Mouse (Mus musculus): ENCODE results near the gene Atp12a. TPM values are rescaled to one million over a fixed set of nuclear protein-coding genes. Genes with fewer than 3 reads are reported as not detected.
A peak's percentile ranks its signal among the peaks of the same experiment; 100 is the strongest.

The Atp12a gene
- not detected in 2 replicates for total RNA-seq (2017)

GRCm38 (mm10) chr14:56364711-56365237 lies at the start of gene Atp12a:
Atp12a (plus strand) TSS chr14:56365068.
- ATAC-seq (replicated peaks in 1 of 2; ENCODE audit: insufficient read depth in 1 of 2, low FRiP score in 2 of 2, low TSS enrichment in 1 of 2, low read depth in 1 of 2, poor library complexity in 2 of 2, severe bottlenecking in 2 of 2), result no peak

DNA sequence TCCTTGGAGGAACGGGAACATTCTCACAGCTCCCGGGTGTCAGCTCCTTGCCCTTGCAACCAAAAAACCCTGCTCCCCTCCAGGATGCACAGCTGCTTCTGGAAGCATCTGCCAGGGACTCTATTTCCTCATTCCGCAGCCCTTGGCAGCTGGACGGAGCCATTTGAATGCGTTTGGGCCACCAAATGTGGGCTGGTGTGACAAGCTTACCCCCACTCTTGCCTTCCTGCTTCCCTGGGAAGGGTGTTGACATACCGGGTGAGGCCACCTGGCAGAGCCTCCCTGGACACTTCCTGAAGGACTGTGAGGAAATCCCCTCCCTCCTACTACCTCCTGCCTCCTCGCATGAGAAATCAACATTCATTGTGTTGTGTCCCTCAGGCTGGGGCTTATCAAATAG lies 49.3 kb upstream of the Atp12a start:
- peak in 1 of 2 experiments; percentile 32; a peak in 1 of 4 replicates for ATAC-seq (replicated peaks in 1 of 2; ENCODE audit: insufficient read depth in 1 of 2, low FRiP score in 2 of 2, low TSS enrichment in 1 of 2, low read depth in 1 of 2, poor library complexity in 2 of 2, severe bottlenecking in 2 of 2)

GRCm38 (mm10) chr14:56316333-56316732 lies 48.5 kb upstream of the Atp12a start:
- ATAC-seq (replicated peaks in 1 of 2; ENCODE audit: insufficient read depth in 1 of 2, low FRiP score in 2 of 2, low TSS enrichment in 1 of 2, low read depth in 1 of 2, poor library complexity in 2 of 2, severe bottlenecking in 2 of 2), result no peak

- no peak for ATAC-seq (replicated peaks in 1 of 2; ENCODE audit: insufficient read depth in 1 of 2, low FRiP score in 2 of 2, low TSS enrichment in 1 of 2, low read depth in 1 of 2, poor library complexity in 2 of 2, severe bottlenecking in 2 of 2)
Measured at GRCm38 (mm10) chr14:56322982-56323381, 41.9 kb upstream of the Atp12a start.

GRCm38 (mm10) chr14:56325038-56325437 lies 39.8 kb upstream of the Atp12a start:
- ATAC-seq (replicated peaks in 1 of 2; ENCODE audit: insufficient read depth in 1 of 2, low FRiP score in 2 of 2, low TSS enrichment in 1 of 2, low read depth in 1 of 2, poor library complexity in 2 of 2, severe bottlenecking in 2 of 2), result no peak

- no peak for ATAC-seq (replicated peaks in 1 of 2; ENCODE audit: insufficient read depth in 1 of 2, low FRiP score in 2 of 2, low TSS enrichment in 1 of 2, low read depth in 1 of 2, poor library complexity in 2 of 2, severe bottlenecking in 2 of 2)
Measured at GRCm38 (mm10) chr14:56333700-56334099, 31.2 kb upstream of the Atp12a start.

DNA sequence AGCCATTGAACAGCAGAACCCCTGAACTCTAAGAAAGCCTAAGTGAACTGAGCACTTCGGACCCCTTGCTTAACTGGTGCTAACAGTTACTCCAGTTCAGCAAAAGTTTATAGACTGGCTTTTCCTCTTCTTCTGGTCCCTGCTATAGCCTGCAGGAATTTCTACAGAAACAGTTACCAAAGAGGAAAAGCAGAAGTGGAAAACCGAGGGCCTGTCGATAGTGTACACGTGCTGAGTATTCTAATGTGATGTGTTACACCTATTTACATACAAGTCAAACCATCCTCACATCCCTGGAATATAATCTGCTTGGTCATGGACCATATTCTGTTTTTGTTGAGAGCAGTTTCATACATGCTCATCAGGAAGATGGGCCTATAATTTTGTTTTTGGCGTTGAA lies 30.4 kb upstream of the Atp12a start:
- ATAC-seq (replicated peaks in 1 of 2; ENCODE audit: insufficient read depth in 1 of 2, low FRiP score in 2 of 2, low TSS enrichment in 1 of 2, low read depth in 1 of 2, poor library complexity in 2 of 2, severe bottlenecking in 2 of 2), result no peak

- no peak for ATAC-seq (replicated peaks in 1 of 2; ENCODE audit: insufficient read depth in 1 of 2, low FRiP score in 2 of 2, low TSS enrichment in 1 of 2, low read depth in 1 of 2, poor library complexity in 2 of 2, severe bottlenecking in 2 of 2)
Measured at GRCm38 (mm10) chr14:56336032-56336431, 28.8 kb upstream of the Atp12a start.

DNA sequence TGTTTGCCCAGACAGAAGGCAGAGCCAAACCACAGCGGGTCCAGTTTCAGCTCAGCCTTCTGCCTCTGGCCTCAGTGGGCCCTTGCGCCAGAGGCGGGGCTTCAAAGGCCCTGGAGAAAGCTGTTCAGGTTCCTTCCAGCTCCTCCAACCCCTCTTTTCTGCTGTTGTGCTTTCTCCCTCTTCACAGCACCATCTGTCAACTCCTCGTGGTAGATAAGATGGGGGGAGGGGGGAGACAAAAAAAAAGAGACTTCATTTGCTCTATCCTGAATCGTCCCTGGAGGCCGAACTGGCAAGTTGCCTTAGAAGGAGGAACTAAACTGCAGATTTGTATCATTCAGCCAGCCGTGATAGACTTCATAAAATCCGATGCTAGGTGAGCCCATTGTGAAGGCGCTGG lies 27.8 kb upstream of the Atp12a start:
- no peak for ATAC-seq (replicated peaks in 1 of 2; ENCODE audit: insufficient read depth in 1 of 2, low FRiP score in 2 of 2, low TSS enrichment in 1 of 2, low read depth in 1 of 2, poor library complexity in 2 of 2, severe bottlenecking in 2 of 2)

DNA sequence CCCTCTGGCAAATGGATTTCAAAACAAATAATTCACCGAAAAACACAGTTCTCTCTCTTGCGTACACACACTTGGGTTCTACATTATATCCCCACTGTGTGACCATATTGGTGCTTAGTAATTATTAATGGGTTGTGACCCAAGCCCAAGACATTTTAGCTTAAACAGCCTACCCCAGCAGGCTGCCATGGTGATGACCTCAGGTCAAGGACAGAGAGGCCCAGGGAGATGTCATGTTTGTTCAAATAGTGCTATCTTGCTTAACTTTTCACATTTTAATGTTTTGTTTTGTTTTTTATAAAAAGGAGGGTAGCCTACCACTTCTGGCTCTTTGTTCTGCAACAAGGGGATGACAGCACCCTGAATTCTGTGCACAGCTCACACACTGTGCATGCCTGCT lies 27.2 kb upstream of the Atp12a start:
- no peak for ATAC-seq (replicated peaks in 1 of 2; ENCODE audit: insufficient read depth in 1 of 2, low FRiP score in 2 of 2, low TSS enrichment in 1 of 2, low read depth in 1 of 2, poor library complexity in 2 of 2, severe bottlenecking in 2 of 2)

- ATAC-seq (replicated peaks in 1 of 2; ENCODE audit: insufficient read depth in 1 of 2, low FRiP score in 2 of 2, low TSS enrichment in 1 of 2, low read depth in 1 of 2, poor library complexity in 2 of 2, severe bottlenecking in 2 of 2), result no peak
Measured at GRCm38 (mm10) chr14:56338882-56339442, 25.9 kb upstream of the Atp12a start.

- ATAC-seq (replicated peaks in 1 of 2; ENCODE audit: insufficient read depth in 1 of 2, low FRiP score in 2 of 2, low TSS enrichment in 1 of 2, low read depth in 1 of 2, poor library complexity in 2 of 2, severe bottlenecking in 2 of 2), result no peak
Measured at GRCm38 (mm10) chr14:56348704-56349103, 16.2 kb upstream of the Atp12a start.

DNA sequence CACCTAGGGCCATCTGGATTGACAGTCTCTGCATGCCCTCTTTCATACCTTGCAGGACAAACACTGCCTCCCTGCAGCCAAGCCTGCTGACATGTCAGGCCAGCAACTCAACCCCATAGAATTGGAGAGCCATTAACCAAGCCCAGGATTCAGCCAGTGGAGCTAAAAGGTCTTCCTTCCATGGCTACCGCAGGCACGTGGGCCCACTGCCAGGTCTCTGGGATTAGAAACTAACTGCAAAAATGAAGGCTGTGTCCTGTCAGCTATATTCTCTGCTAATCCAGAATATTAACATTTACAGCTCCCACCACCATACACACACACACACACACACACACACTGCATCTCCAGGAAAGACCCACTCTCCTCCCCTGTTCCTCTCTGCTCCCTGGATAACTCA lies 15.3 kb upstream of the Atp12a start:
- no peak for ATAC-seq (replicated peaks in 1 of 2; ENCODE audit: insufficient read depth in 1 of 2, low FRiP score in 2 of 2, low TSS enrichment in 1 of 2, low read depth in 1 of 2, poor library complexity in 2 of 2, severe bottlenecking in 2 of 2)

DNA sequence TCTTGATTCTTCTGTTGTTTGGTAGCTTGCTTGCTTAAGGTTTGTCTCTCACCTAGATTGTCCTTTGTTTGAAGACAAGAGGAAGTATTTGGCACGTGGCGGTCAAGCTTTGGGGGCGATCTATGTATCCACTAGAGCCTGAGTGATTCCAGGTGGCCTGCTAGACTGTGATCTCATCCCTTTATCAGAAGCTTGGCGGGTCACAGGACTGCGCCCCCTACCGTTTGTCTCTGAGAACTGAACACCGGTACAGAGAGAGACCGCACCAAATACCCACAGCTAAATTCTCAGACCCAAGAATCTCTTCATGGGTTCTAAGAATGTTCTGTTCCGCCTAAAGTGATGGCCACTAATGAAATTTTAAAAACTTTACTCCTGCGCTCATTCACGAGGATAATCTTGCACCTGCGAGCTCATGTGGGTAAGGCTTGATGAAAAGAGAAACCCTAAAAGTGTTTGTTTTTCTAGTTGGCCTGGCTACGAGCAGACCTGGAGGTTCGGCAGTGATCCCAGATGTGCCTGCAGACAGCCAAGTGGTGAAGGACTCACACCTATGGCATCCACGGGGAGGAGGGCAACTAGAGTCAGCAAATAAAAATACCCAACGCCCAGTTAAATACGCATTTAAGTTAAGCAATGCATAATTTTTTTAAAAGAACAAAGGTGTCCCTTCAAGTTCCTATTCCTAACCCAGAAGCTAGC lies 12.8 kb upstream of the Atp12a start:
- peak; percentile 39 to 46; a peak in 2 of 4 replicates for ATAC-seq (replicated peaks in 1 of 2; ENCODE audit: insufficient read depth in 1 of 2, low FRiP score in 2 of 2, low TSS enrichment in 1 of 2, low read depth in 1 of 2, poor library complexity in 2 of 2, severe bottlenecking in 2 of 2)

GRCm38 (mm10) chr14:56354803-56355202 lies 10.1 kb upstream of the Atp12a start:
- no peak for ATAC-seq (replicated peaks in 1 of 2; ENCODE audit: insufficient read depth in 1 of 2, low FRiP score in 2 of 2, low TSS enrichment in 1 of 2, low read depth in 1 of 2, poor library complexity in 2 of 2, severe bottlenecking in 2 of 2)

- ATAC-seq (replicated peaks in 1 of 2; ENCODE audit: insufficient read depth in 1 of 2, low FRiP score in 2 of 2, low TSS enrichment in 1 of 2, low read depth in 1 of 2, poor library complexity in 2 of 2, severe bottlenecking in 2 of 2), result no peak
Measured at GRCm38 (mm10) chr14:56355396-56355795, 9.5 kb upstream of the Atp12a start.

DNA sequence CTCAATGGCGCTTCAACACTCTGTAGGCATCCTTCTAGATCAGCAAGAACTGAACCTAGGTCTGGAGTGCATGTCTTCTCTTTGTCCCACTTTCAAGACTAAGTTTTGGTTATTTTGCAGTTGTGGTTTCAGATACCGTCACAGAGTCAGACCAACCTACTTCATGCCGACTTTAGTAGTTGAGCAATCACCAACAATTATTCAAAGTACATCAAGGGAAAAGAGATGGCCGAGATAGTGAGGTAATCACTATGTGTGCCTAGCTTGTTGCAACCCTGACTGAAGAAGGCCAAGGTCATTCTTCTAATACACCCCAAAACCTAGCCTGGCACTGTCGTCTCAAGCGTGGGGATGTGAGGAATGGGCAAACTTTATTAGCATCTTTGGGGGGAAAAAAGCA lies 8.7 kb upstream of the Atp12a start:
- no peak for ATAC-seq (replicated peaks in 1 of 2; ENCODE audit: insufficient read depth in 1 of 2, low FRiP score in 2 of 2, low TSS enrichment in 1 of 2, low read depth in 1 of 2, poor library complexity in 2 of 2, severe bottlenecking in 2 of 2)

GRCm38 (mm10) chr14:56358422-56358821 lies 6.4 kb upstream of the Atp12a start:
- no peak for ATAC-seq (replicated peaks in 1 of 2; ENCODE audit: insufficient read depth in 1 of 2, low FRiP score in 2 of 2, low TSS enrichment in 1 of 2, low read depth in 1 of 2, poor library complexity in 2 of 2, severe bottlenecking in 2 of 2)

DNA sequence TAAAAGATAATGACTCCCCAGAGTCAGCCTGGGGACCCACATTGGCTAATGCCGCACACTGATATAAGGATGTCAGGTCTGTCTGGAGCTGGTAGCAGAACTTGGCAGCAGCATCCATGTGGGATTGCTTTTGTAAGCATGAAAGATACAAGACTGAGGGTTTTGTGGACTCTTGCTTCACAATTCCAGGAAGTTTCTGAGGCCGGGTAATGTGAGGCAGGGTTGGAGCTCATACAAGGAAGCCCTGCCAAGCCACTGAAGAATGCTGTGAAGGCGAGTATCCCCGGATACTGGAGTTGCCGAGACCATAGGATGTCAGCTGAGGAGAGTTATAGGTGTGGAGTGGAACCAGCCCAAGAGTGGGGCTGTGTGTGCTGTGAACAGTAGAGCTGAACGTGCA lies 5.7 kb upstream of the Atp12a start:
- ATAC-seq (replicated peaks in 1 of 2; ENCODE audit: insufficient read depth in 1 of 2, low FRiP score in 2 of 2, low TSS enrichment in 1 of 2, low read depth in 1 of 2, poor library complexity in 2 of 2, severe bottlenecking in 2 of 2), result no peak

Measured in hematopoietic stem cell, adult 5-6 weeks (primary cell).